Mouse (Mus musculus) stomach, embryonic 15.5 days (tissue): ENCODE measurements at regions not wholly inside any gene's neighbourhood (a gene's known extent, or its start where the extent isn't known, plus 50 kb on each side); places are given as distances from the start of the nearest gene placed in this dataset.

ENCODE experiments used
- ATAC-seq: fragments of 200-750 bp; cut with Nextera tagmentation; 2 replicates; pipeline ENCODE4 v1.8.0; 2017; ENCODE audit warnings: low read depth, moderate number of reproducible peaks, moderate TSS enrichment; ENCODE audit not compliant: insufficient read depth, low FRiP score
- H3K27ac ChIP-seq: fragments of 300-500 bp; sonication (generic); 2 replicates; pipeline ENCODE4 v1.5.1; 2015; ENCODE audit warnings: mild to moderate bottlenecking, inconsistent platforms
- H3K27me3 ChIP-seq: fragments of 300-500 bp; sonication (generic); replicated peaks from 2 replicates; pipeline ENCODE4 v1.6.1; 2015; ENCODE audit warnings: inconsistent platforms
- H3K36me3 ChIP-seq: fragments of 300-500 bp; sonication (generic); 2 replicates; pipeline ENCODE4 v1.6.1; 2015; ENCODE audit warnings: inconsistent platforms
- H3K4me1 ChIP-seq: fragments of 300-500 bp; sonication (generic); 2 replicates; pipeline ENCODE4 v1.6.1; 2015; ENCODE audit warnings: inconsistent platforms
- H3K4me2 ChIP-seq: fragments of 300-500 bp; sonication (generic); 2 replicates; pipeline ENCODE4 v1.6.1; 2015; ENCODE audit warnings: mild to moderate bottlenecking, inconsistent platforms
- H3K4me3 ChIP-seq: fragments of 300-500 bp; sonication (generic); replicated peaks from 2 replicates; pipeline ENCODE4 v1.5.1; 2015; ENCODE audit warnings: inconsistent platforms
- H3K9ac ChIP-seq: fragments of 300-500 bp; sonication (generic); 2 replicates; pipeline ENCODE4 v1.6.1; 2015; ENCODE audit warnings: inconsistent platforms
- H3K9me3 ChIP-seq: fragments of 300-500 bp; sonication (generic); 2 replicates; pipeline ENCODE4 v1.6.1; 2016; ENCODE audit warnings: inconsistent platforms
- WGBS: fragments of 180-500 bp; shearing (Covaris S2); methylation state at CpG from one replicate; pipeline ENCODE4 v1.1.7; 2015; 5-methylcytosine and 5-hydroxymethylcytosine counted together

DNA sequence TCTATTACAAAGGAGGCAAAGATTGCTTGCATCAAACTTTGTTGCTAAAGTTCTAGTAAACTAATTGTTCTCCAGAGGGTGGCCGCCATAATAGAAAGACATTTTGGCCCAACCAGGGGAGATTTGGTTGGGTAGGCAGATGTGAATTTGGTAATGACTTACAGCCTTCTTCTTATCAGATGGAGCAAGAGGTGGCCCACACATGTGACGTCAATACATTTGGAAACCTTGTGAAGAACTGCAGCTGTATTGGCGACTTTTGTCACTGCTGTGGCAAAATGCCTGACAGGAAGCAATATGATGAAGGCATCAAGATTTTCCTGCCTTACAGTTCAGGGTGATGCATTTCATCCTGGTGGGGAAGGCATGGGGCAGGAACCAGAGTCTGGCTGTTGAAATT, 116.5 kb upstream of the Tgfbr2 start:
- no peak overlapping the region for H3K9ac ChIP-seq

DNA sequence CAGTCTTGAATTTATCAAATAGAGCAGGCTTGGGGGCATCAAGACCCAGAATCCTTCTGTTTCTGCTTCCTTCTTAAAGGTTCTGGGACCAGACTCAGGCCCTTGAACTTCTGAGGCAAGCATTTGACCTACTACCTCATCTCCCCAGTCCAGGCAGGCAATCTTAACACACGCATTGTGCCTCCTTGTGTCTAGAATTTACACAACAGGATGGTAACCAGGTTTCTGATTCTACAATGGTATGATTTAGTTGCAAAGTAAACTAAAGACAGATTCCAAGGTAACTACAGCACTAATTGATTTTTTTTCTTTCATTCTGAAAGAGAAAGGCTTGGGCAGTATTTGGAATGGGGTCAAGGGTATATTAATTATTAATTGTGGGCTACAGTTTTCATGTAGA, 115.7 kb upstream of the Tgfbr2 start:
- H3K4me2 ChIP-seq = no peak overlapping the region
- no peaks in the 10 kb centered on the region for H3K9me3 ChIP-seq
- no peak for ATAC-seq
- no peak overlapping the region for H3K4me3 ChIP-seq
- no peak overlapping the region for H3K27ac ChIP-seq
- H3K4me1 ChIP-seq = no peaks in the 10 kb centered on the region
- H3K9ac ChIP-seq = no peak overlapping the region
- H3K27me3 ChIP-seq = no peaks in the 10 kb centered on the region
- no peaks in the 10 kb centered on the region for H3K36me3 ChIP-seq
- WGBS = 76% methylated on average over 1 of the region's 1 CpGs

More for the DNA sequence above, 116.5 kb upstream of the Tgfbr2 start:
- Histone ChIP-seq H3K27ac (no peak overlapping the region), H3K4me2 (no peak overlapping the region), H3K4me1 (no peaks in the 10 kb centered on the region), H3K9me3 (no peaks in the 10 kb centered on the region), H3K27me3 (no peaks in the 10 kb centered on the region), H3K4me3 (no peak overlapping the region), H3K36me3 (no peaks in the 10 kb centered on the region)
- ATAC-seq = no peak
- WGBS = 78% methylated on average over 3 of the region's 3 CpGs

DNA sequence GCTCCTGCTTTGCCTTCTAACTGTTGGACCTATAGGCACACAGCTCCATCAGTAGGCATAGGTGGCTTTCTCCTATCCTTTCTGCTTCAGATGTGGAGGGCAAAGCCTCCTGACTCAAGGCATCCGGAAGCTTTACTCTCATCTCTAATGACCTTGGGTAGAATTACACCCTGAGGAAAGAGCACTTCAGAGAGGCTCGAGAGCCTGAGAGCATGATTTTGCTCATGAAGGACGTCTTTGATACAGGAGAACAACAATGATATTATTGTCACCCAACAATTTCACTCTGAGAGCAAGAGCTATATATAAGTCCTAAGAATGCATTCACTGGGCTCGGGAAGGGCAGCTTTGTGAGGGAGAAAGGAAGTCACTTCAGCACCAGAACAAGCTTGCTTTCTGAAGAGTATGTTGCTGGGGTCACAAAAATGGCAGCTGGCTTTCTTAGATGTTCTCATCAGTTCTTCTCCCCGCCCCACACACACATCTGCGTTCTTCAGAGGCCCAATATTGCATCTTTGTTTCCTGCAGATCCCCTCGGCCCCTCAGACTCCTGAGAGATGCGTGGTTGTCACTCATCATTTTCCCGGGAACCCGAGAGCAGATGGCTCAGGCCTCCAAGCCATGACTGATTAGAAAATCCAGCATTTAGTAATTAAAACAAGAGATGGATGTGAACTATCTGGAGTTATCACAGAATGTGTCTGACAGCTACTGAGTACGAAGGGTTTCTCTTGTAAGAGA, 110.7 kb upstream of the Tgfbr2 start:
- no peaks in the 10 kb centered on the region for H3K36me3 ChIP-seq
- no peak overlapping the region for H3K4me3 ChIP-seq
- no peaks in the 10 kb centered on the region for H3K27me3 ChIP-seq
- no peaks in the 10 kb centered on the region for H3K9me3 ChIP-seq
- H3K27ac ChIP-seq = no peak overlapping the region
- H3K9ac ChIP-seq = no peak overlapping the region
- H3K4me1 ChIP-seq = no peaks in the 10 kb centered on the region
- WGBS = 70% methylated on average over 11 of the region's 11 CpGs
- no peak for ATAC-seq
- H3K4me2 ChIP-seq = no peak overlapping the region

DNA sequence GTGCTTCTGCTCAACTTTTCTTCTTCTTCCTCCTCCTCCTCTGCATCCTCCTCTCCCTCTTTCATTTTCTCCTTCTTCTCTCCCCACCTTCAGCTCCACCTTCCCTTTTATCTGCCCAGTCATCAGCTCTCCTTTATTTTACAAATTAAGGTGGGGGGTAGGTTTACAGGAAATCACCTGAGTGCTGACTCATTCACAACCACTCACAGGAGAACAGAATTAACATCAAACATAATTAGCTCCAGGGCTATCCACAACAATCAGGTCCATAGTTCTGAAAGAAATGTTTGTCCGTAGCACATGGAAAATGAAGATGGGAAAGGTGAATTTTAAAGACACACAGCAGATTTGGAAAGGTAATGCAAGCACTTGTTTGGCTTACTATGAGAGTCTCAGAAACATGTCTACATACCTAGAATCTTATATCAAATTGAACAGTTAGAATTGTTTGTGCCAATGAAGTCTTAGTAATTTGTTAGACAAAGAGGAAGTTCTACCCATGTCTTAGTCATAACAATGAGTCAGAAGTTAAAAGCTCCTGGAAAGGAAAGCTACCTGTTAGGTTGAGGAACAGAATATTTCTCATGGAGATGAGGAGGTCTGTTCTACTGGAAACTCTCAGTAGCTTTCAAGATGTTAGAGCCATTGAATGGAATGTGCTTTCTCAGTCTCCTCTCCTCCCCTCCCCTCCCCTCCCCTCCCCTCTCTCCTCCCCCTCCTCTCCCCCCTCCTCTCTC, 108.8 kb upstream of the Tgfbr2 start:
- WGBS = 89% methylated on average over 1 of the region's 1 CpGs
- Histone ChIP-seq H3K9ac (no peak overlapping the region), H3K27me3 (no peaks in the 10 kb centered on the region), H3K4me3 (no peak overlapping the region), H3K9me3 (no peaks in the 10 kb centered on the region), H3K4me1 (no peaks in the 10 kb centered on the region), H3K36me3 (no peaks in the 10 kb centered on the region), H3K27ac (no peak overlapping the region), H3K4me2 (no peak overlapping the region)
- no peak for ATAC-seq

DNA sequence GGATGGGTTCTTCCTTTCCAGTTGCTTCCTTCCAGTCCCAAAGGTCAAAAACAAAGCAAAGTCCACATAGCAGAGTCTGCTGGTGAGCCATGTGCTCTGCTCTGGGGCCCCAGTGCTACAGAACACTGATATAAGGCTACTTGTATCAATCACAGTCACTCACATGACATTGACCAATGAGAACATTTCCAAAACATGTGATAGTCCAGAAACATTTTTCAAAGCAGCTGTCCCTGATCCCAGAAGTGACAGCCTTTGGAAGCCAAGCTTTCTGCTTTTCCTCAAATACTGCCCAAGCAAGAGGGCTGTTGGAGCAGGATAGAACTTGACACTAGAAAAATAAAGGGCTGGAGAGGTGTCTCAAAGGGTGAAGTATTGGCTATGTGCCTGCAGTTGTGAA, 106.5 kb upstream of the Tgfbr2 start:
- ATAC-seq = no peak
- no peak overlapping the region for H3K4me2 ChIP-seq
- no peaks in the 10 kb centered on the region for H3K27me3 ChIP-seq
- H3K36me3 ChIP-seq = no peaks in the 10 kb centered on the region
- H3K9ac ChIP-seq = no peak overlapping the region
- no peaks in the 10 kb centered on the region for H3K9me3 ChIP-seq
- no peak overlapping the region for H3K27ac ChIP-seq
- H3K4me3 ChIP-seq = no peak overlapping the region
- no peaks in the 10 kb centered on the region for H3K4me1 ChIP-seq

DNA sequence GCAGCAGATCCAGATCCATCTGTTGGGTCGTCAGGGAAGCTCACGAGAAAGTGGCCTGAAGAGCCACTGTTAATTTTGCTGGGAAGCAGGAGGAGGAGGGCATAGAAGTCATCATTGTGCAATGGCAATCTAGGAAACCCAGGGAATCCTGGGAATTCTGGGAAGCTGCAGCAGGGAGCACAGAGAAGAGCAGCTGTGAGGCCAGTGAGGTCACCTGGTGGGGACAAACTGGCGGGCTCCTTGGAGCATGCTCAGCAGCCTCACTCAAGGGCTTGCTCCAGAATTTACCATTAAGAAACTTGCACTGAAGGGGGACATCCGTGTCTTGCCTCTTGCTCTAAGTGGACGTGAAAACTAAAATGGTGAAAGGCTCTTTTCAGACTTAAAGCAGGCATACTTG, 105.0 kb upstream of the Tgfbr2 start:
- Histone ChIP-seq H3K27ac (no peak overlapping the region), H3K4me1 (no peaks in the 10 kb centered on the region)
- WGBS = 88% methylated on average over 5 of the region's 5 CpGs

DNA sequence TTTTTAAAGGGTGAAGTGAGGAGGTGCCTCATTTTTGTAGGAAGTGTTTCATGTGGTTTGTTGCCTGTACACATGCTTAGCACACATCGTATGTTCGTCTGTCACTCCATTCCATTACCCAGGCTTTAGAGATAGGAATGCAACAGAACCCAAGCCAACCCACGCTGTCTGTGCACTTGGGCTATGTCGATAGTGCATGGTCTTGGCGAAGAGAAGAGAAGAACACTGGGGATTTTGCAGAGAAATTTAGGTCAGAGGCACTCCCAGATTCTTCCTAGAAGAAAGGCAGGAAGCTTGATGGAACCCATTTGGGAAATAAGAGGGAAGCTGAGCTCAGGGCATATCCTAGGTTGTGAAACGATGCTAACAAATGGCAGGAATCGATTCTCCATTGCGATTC, 103.7 kb upstream of the Tgfbr2 start:
- no peaks in the 10 kb centered on the region for H3K27me3 ChIP-seq
- no peaks in the 10 kb centered on the region for H3K9me3 ChIP-seq
- no peak overlapping the region for H3K4me3 ChIP-seq
- H3K36me3 ChIP-seq = no peaks in the 10 kb centered on the region
- no peak overlapping the region for H3K9ac ChIP-seq
- H3K4me1 ChIP-seq = no peaks in the 10 kb centered on the region
- ATAC-seq = no peak
- 79% methylated on average over 8 of the region's 8 CpGs for WGBS
- no peak overlapping the region for H3K27ac ChIP-seq
- H3K4me2 ChIP-seq = no peak overlapping the region

More for the DNA sequence above, 105.0 kb upstream of the Tgfbr2 start:
- Histone ChIP-seq H3K4me2 (no peak overlapping the region), H3K27me3 (no peaks in the 10 kb centered on the region), H3K36me3 (no peaks in the 10 kb centered on the region), H3K4me3 (no peak overlapping the region), H3K9ac (no peak overlapping the region), H3K9me3 (no peaks in the 10 kb centered on the region)
- no peak for ATAC-seq

DNA sequence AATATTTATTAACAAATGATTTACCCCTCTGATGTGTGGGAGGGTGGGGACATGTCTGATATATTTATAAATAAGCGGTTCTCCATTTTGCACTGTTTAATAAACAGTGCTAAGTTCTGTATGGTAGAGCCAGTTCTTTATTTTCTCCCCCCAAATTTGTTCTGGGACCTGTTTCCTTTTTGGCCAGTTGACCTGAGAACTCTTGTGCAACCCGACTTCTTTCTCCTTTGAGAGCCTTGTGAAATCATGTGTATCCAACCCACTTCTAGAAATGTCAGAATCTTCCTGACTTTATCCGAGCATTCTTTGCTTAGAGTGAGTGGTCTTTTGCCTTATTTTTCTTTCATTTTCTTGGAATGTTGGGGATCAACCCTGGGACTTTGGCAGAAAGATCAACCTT, 102.6 kb upstream of the Tgfbr2 start:
- WGBS = 61% methylated on average over 3 of the region's 3 CpGs

DNA sequence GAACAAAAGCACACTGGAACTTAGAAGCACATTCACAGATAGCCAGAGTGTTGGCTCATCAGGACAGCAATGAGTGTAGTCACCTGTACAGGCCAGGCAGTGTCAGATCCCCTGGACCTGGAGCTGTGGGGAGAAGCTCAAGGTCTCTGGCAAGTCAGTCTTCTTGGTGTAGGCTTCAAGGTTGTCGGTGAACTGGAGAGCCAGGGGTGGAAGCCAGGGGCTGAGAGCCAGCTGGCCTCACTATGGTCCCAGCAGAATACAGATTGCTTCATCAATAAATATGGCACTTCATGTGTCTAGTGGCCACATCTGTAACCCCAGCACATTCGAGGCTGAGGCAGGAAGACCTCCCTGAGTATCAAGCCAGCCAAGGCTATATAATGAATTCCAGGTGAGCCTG, 101.0 kb upstream of the Tgfbr2 start:
- WGBS = 89% methylated on average over 2 of the region's 2 CpGs
- Histone ChIP-seq H3K4me1 (no peaks in the 10 kb centered on the region), H3K27ac (no peak overlapping the region), H3K36me3 (no peaks in the 10 kb centered on the region), H3K9me3 (no peaks in the 10 kb centered on the region), H3K9ac (no peak overlapping the region), H3K27me3 (no peaks in the 10 kb centered on the region), H3K4me3 (no peak overlapping the region), H3K4me2 (no peak overlapping the region)
- ATAC-seq = no peak

More for the DNA sequence above, 102.6 kb upstream of the Tgfbr2 start:
- Histone ChIP-seq H3K9ac (no peak overlapping the region), H3K27ac (no peak overlapping the region), H3K4me1 (no peaks in the 10 kb centered on the region), H3K4me3 (no peak overlapping the region), H3K4me2 (no peak overlapping the region), H3K27me3 (no peaks in the 10 kb centered on the region), H3K36me3 (no peaks in the 10 kb centered on the region), H3K9me3 (no peaks in the 10 kb centered on the region)
- no peak for ATAC-seq

DNA sequence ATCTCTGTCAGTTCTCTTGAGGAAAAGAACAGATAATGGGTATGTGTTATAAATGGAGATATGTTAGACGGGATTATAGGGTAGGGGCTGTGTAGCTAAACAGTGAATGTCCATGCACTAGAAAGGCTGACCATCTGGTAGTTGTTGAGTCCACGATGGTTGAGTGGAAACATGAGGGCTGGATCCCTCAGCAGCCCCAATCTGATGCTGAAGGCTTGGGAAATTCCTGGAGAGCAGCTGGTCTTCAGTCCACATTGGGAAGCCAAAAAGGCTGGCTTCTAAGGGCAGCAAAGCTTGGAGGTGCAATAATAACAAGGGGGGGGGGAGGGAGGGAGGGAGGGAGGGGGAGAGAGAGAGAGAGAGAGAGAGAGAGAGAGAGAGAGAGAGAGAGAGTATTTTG, 97.3 kb upstream of the Tgfbr2 start:
- Histone ChIP-seq H3K4me2 (no peak overlapping the region), H3K27me3 (no peaks in the 10 kb centered on the region), H3K27ac (no peak overlapping the region), H3K4me1 (no peaks in the 10 kb centered on the region), H3K9me3 (no peaks in the 10 kb centered on the region), H3K36me3 (no peaks in the 10 kb centered on the region), H3K9ac (no peak overlapping the region), H3K4me3 (no peak overlapping the region)
- WGBS = 65% methylated on average over 2 of the region's 2 CpGs
- ATAC-seq = no peak

DNA sequence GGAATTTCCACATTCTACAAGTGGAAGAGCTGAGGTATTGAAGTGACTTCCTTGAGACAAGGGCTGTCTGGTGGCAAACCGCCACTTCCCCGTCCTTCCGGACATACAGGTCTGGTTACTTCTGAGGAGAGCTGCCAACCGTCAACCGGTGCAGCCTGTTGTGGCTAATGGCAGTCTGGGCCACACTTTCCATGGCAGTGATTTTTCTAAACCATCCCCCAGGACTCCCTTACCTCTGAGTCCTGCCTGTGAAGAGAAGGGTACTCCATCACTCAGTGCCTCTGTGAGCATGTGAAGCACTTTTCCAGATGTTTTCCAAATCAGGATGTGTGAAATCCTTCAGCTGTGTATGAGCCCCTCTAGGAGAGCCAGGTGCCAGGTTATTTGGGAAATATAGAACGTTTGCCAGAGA, 95.3 kb upstream of the Tgfbr2 start:
- H3K4me2 ChIP-seq = no peak overlapping the region
- H3K27ac ChIP-seq = no peak overlapping the region
- H3K36me3 ChIP-seq = no peaks in the 10 kb centered on the region
- 47% methylated on average over 6 of the region's 6 CpGs for WGBS
- ATAC-seq = no peak
- H3K9me3 ChIP-seq = no peaks in the 10 kb centered on the region
- H3K4me3 ChIP-seq = no peak overlapping the region
- H3K4me1 ChIP-seq = no peaks in the 10 kb centered on the region
- H3K27me3 ChIP-seq = no peaks in the 10 kb centered on the region
- no peak overlapping the region for H3K9ac ChIP-seq

DNA sequence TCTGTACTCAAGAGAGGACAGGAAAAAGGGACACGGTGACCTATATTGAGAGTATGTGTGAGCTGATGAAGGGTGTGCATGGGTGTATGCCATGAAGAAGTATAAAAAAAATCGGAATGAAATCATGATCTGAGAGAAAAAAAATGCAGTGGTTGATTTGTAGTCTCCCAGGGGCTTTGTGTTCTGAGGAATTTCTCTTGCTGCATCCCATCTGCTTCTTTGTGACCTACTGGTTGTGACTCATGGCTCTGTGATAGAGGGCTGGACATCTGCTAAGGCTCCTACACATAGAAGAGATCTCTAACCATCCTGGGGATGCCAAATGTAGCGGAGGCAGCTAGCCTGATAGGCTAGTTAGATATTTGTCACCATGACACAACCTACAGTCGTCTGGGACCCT, 92.3 kb upstream of the Tgfbr2 start:
- H3K36me3 ChIP-seq = no peaks in the 10 kb centered on the region
- H3K9ac ChIP-seq = no peak overlapping the region
- H3K9me3 ChIP-seq = no peaks in the 10 kb centered on the region
- no peaks in the 10 kb centered on the region for H3K27me3 ChIP-seq
- H3K4me1 ChIP-seq = no peaks in the 10 kb centered on the region
- no peak overlapping the region for H3K4me3 ChIP-seq
- no peak overlapping the region for H3K4me2 ChIP-seq
- H3K27ac ChIP-seq = no peak overlapping the region
- no peak for ATAC-seq
- 77% methylated on average over 4 of the region's 4 CpGs for WGBS
